Mouse (Mus musculus) liver, postnatal 0 days (tissue): ENCODE measurements around the gene Gcn1l1.
A peak's percentile ranks its signal among the peaks of the same experiment; 100 is the strongest.

Source experiments
- CTCF ChIP-seq: sonication (generic); IDR thresholded peaks from 2 replicates; pipeline ENCODE4 v1.5.1; 2016; ENCODE audit warnings: antibody characterized with exemption, low read depth
- EP300 ChIP-seq: IDR thresholded peaks from 2 replicates; pipeline ENCODE4 v1.6.1; 2016; ENCODE audit warnings: antibody characterized with exemption, low read depth, mild to moderate bottlenecking

DNA sequence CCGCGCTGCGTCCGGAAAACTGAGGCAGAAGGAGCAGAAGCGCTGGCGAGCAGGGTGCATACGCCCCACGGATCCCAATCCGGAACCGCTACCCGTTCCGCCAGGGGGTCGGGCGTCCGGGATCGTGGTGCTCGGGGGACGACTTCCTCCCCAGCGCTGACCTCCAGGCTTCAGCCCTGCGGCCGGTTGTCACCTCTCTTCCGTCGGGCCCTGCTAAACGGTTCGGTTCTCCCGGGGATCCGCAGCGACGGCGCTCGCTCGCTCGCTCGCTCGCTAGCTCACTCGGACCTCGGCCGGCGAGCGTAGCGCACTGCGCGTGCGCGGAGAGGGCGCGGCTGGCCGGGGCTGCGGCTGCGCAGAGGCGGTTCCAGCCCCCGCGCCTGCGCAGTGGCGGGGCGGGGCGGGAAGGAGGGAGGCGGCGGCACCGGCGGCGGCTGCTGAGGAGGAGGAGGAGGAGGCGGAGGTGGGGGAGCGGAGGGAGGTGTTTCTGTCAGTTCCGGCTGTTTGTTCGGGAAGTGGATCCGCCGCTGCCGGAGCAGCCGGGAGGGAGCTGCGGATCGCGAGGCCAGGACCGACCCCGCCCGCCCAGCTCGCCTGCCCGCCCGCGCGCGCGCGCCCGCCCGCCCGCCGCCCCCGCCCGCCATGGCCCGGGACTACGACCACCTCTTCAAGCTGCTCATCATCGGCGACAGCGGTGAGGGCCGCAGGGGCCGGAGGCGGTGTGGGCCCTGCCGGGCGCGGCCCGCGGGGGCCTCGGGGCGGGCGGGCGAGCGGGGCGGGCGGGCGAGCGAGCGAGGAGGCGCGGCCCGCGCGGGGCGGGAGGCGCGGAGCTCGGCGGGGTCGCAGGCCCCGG, 66.7 kb downstream of the Gcn1l1 start, which contains the start of gene Rab35:
- TF ChIP-seq CTCF (peak; percentile 30), EP300 (no peak)
